In the genomic region with DNA sequence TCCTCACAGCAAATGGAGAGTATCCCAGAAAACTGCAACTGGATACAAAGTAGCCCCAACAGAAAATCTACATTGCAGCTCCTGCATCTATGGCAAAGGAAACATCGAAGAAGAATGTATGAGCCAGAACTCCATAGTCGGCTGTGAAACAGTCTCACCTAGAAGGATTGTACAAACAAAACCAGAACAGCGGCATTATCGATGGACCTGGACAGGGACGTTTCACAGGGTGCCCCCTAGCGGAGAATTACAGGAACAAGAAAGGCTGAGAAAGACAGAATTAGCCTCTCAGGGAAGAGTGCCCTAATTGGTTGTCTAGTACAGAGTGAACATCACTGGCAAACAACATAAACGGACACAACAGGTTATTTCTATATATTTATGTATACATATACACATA, we compare ENCODE assay signal across 8 mouse cellular contexts. TPM values are rescaled to one million over a fixed set of nuclear protein-coding genes. Genes with fewer than 3 reads are reported as not detected.
DNase-seq lines count a peak whose midpoint lies in the region; ATAC-seq and TF ChIP-seq lines count a peak whose summit lies in the region.

No protein-coding gene starts in this region.

- H3K4me1 ChIP-seq in intestine, embryonic 16.5 days (ENCODE audit: control insufficient read depth, insufficient read depth, low read length), result peaks cover 6% of the 10 kb centered on the region; the same call in 1 of the 2 replicates
- no peaks in the 10 kb centered on the region for H3K4me1 ChIP-seq in limb, embryonic 15.5 days
- 0 out of 2 replicates have a peak, but pooled peaks cover 3% of the 10 kb centered on the region for H3K4me1 ChIP-seq in midbrain, embryonic 16.5 days (ENCODE audit: control insufficient read depth, insufficient read depth, low read length)
- H3K4me1 ChIP-seq in stomach, postnatal 0 days (replicated peaks; ENCODE audit: control insufficient read depth, insufficient read depth), result no peaks in the 10 kb centered on the region

- H3K27ac ChIP-seq in intestine, embryonic 16.5 days (ENCODE audit: low read length), result no peak overlapping the region
- no peak overlapping the region for H3K27ac ChIP-seq in limb, embryonic 15.5 days
- H3K27ac ChIP-seq in midbrain, embryonic 16.5 days (ENCODE audit: low read length), result no peak overlapping the region
- no peak overlapping the region for H3K27ac ChIP-seq in stomach, postnatal 0 days (replicated peaks)

- no peaks in the 10 kb centered on the region for H3K9me3 ChIP-seq in intestine, embryonic 16.5 days (ENCODE audit: control insufficient read depth, low read length)
- H3K9me3 ChIP-seq in limb, embryonic 15.5 days, result no peaks in the 10 kb centered on the region
- H3K9me3 ChIP-seq in midbrain, embryonic 16.5 days (replicated peaks; ENCODE audit: control insufficient read depth, low read length, poor library complexity, severe bottlenecking), result no peaks in the 10 kb centered on the region
- no peaks in the 10 kb centered on the region for H3K9me3 ChIP-seq in stomach, postnatal 0 days (ENCODE audit: control insufficient read depth, low read length)

- intact Hi-C loops in gastrocnemius, postnatal 14 days (cut with DNase I; ENCODE audit: low total_unique reads), result loop anchor here (5.0 kb wide), 1 partner anchor 114 kb away; no protein-coding TSS in a partner anchor

- peak; percentile 68 for ATAC-seq in intestine, embryonic 16.5 days
- no peak for ATAC-seq in limb, embryonic 15.5 days (ENCODE audit: insufficient number of reproducible peaks, low FRiP score, low TSS enrichment, low read depth)
- no peak for ATAC-seq in midbrain, embryonic 16.5 days
- ATAC-seq in stomach, postnatal 0 days (ENCODE audit: low FRiP score, low TSS enrichment), result peak; percentile 67

- peak; percentile 73 for DNase-seq in urinary bladder, postnatal 14 days (ENCODE audit: low spot score)
- DNase-seq in urinary bladder, postnatal 10 days (ENCODE audit: low spot score), result no peak
- DNase-seq in cerebellum, postnatal 25 days, result peak; percentile 70 to 79
- peak; percentile 58 for DNase-seq in gastrocnemius, postnatal 14 days
- peak; percentile 66 for DNase-seq in stomach, postnatal 0 days (ENCODE audit: low spot score)

- H3K27me3 ChIP-seq in intestine, embryonic 16.5 days (replicated peaks; ENCODE audit: control insufficient read depth, insufficient read depth, low read length), result no peaks in the 10 kb centered on the region
- H3K27me3 ChIP-seq in limb, embryonic 15.5 days, result no peaks in the 10 kb centered on the region
- H3K27me3 ChIP-seq in midbrain, embryonic 16.5 days (ENCODE audit: control insufficient read depth, insufficient read depth, low read depth, low read length), result no peaks in the 10 kb centered on the region
- H3K27me3 ChIP-seq in stomach, postnatal 0 days (ENCODE audit: control insufficient read depth, insufficient read depth, low read length), result no peaks in the 10 kb centered on the region

- TF ChIP-seq EP300 in stomach, postnatal 0 days (optimal IDR thresholded peaks at IDR 0.05), result no peak

- H3K4me3 ChIP-seq in intestine, embryonic 16.5 days (ENCODE audit: low read length), result peak overlapping the region; percentile 21; the same call in 1 of the 2 replicates
- H3K4me3 ChIP-seq in limb, embryonic 15.5 days, result peak overlapping the region; percentile 15; the same call in 1 of the 2 replicates
- H3K4me3 ChIP-seq in midbrain, embryonic 16.5 days (ENCODE audit: low read depth, low read length), result peak overlapping the region; percentile 11; the same call in 1 of the 2 replicates
- H3K4me3 ChIP-seq in stomach, postnatal 0 days (ENCODE audit: low read depth, low read length), result peak overlapping the region; percentile 18; the same call in 1 of the 2 replicates

- WGBS in intestine, embryonic 16.5 days, result 4% methylated on average over 7 of the region's 7 CpGs
- WGBS in limb, embryonic 15.5 days, result 6% methylated on average over 7 of the region's 7 CpGs
- WGBS in midbrain, embryonic 16.5 days, result 5% methylated on average over 7 of the region's 7 CpGs
- WGBS in stomach, postnatal 0 days, result 3% methylated on average over 7 of the region's 7 CpGs

- H3K9ac ChIP-seq in intestine, embryonic 16.5 days (ENCODE audit: low read depth, low read length), result no peak overlapping the region
- no peak overlapping the region for H3K9ac ChIP-seq in limb, embryonic 15.5 days
- no peak overlapping the region for H3K9ac ChIP-seq in midbrain, embryonic 16.5 days (ENCODE audit: low read depth, low read length)
- H3K9ac ChIP-seq in stomach, postnatal 0 days (ENCODE audit: low read length), result no peak overlapping the region

- peak; percentile 93 for TF ChIP-seq CTCF in stomach, postnatal 0 days (IDR thresholded peaks at IDR 0.05; ENCODE audit: low read depth)

- peak overlapping the region; percentile 50 for H3K4me2 ChIP-seq in intestine, embryonic 16.5 days (ENCODE audit: low read depth, low read length)
- H3K4me2 ChIP-seq in limb, embryonic 15.5 days, result peak overlapping the region; percentile 38
- H3K4me2 ChIP-seq in midbrain, embryonic 16.5 days (ENCODE audit: low read length), result peak overlapping the region; percentile 44
- peak overlapping the region; percentile 39 for H3K4me2 ChIP-seq in stomach, postnatal 0 days (replicated peaks; ENCODE audit: low read depth)

- no peaks in the 10 kb centered on the region for H3K36me3 ChIP-seq in intestine, embryonic 16.5 days (ENCODE audit: control insufficient read depth, insufficient read depth, low read length)
- no peaks in the 10 kb centered on the region for H3K36me3 ChIP-seq in limb, embryonic 15.5 days
- no peaks in the 10 kb centered on the region for H3K36me3 ChIP-seq in midbrain, embryonic 16.5 days (ENCODE audit: control insufficient read depth, insufficient read depth, low read length)
- H3K36me3 ChIP-seq in stomach, postnatal 0 days (ENCODE audit: control insufficient read depth, insufficient read depth, low read length), result no peaks in the 10 kb centered on the region

RNA-seq across cellular contexts. Expression of a gene that starts 23.9 kb away (rescaled TPM):
- total RNA-seq in gastrocnemius, postnatal 14 days (2021), result 1 to 10 TPM; 3.1 to 4.1 TPM
- 111 and 116 TPM in 2 replicates for polyA plus RNA-seq in intestine, embryonic 16.5 days (2015; fragmentation: Nextera tagmentation; extraction: Ambion mirVana)
- 48.0 and 54.0 TPM in 2 replicates for polyA plus RNA-seq in limb, embryonic 15.5 days (2015; fragmentation: Nextera tagmentation; extraction: Ambion mirVana)
- 120 and 142 TPM in 2 replicates for polyA plus RNA-seq in midbrain, embryonic 16.5 days (2015; fragmentation: Nextera tagmentation; extraction: Ambion mirVana)
- 34.4 and 38.5 TPM in 2 replicates for polyA plus RNA-seq in stomach, postnatal 0 days (2015; fragmentation: Nextera tagmentation; extraction: Ambion mirVana)

RNA-seq across cellular contexts. Expression of a gene that starts 32.9 kb away (rescaled TPM):
- total RNA-seq in gastrocnemius, postnatal 14 days (2021), result 100 to 1,000 TPM in 1 of 2 experiments, 10 to 100 TPM in 1; 73.6 to 103 TPM
- 74.2 and 78.7 TPM in 2 replicates for polyA plus RNA-seq in intestine, embryonic 16.5 days (2015; fragmentation: Nextera tagmentation; extraction: Ambion mirVana)
- polyA plus RNA-seq in limb, embryonic 15.5 days (2015; fragmentation: Nextera tagmentation; extraction: Ambion mirVana), result 116 and 117 TPM in 2 replicates
- polyA plus RNA-seq in midbrain, embryonic 16.5 days (2015; fragmentation: Nextera tagmentation; extraction: Ambion mirVana), result 111 and 127 TPM in 2 replicates
- 55.3 and 63.0 TPM in 2 replicates for polyA plus RNA-seq in stomach, postnatal 0 days (2015; fragmentation: Nextera tagmentation; extraction: Ambion mirVana)

Comparison
In these comparisons a context has a peak if more than half of its experiments do, and no peak if none do; other contexts are left out.
1. ATAC-seq: peak in intestine, embryonic 16.5 days (single experiment) and stomach, postnatal 0 days (single experiment); none in limb, embryonic 15.5 days (single experiment) and midbrain, embryonic 16.5 days (single experiment).
2. Peak in every context shown above with its lines, with median percentiles within 50 percentile points of each other: H3K4me2 ChIP-seq and H3K4me3 ChIP-seq.